Mouse (Mus musculus) forebrain, embryonic 12.5 days (tissue): Measurements from ENCODE around the gene Clcn2. TPM values are rescaled to one million over a fixed set of nuclear protein-coding genes. Genes with fewer than 3 reads are reported as not detected.
"Not testable (repeated sequence)": the region's sequence is repeated elsewhere in the genome, so short reads cannot be mapped to it uniquely, and the experiment has no call there.

Source experiments
- ATAC-seq: fragments of 200-750 bp; cut with Nextera tagmentation; 2 replicates; pipeline ENCODE4 v1.8.0; 2017; ENCODE audit warnings: moderate TSS enrichment; ENCODE audit not compliant: low FRiP score
- H3K27ac ChIP-seq: fragments of 300-500 bp; sonication (generic); 2 replicates; pipeline ENCODE4 v1.5.1; 2016; ENCODE audit warnings: mild to moderate bottlenecking
- H3K27me3 ChIP-seq: fragments of 300-500 bp; sonication (generic); 2 replicates; pipeline ENCODE4 v1.6.1; 2016; ENCODE audit warnings: mild to moderate bottlenecking
- H3K36me3 ChIP-seq: fragments of 300-500 bp; sonication (generic); replicated peaks from 2 replicates; pipeline ENCODE4 v1.6.1; 2016; ENCODE audit warnings: mild to moderate bottlenecking
- H3K4me1 ChIP-seq: fragments of 300-500 bp; sonication (generic); 2 replicates; pipeline ENCODE4 v1.6.1; 2016
- H3K4me2 ChIP-seq: fragments of 300-500 bp; sonication (generic); 2 replicates; pipeline ENCODE4 v1.6.1; 2016; ENCODE audit warnings: mild to moderate bottlenecking, moderate library complexity
- H3K4me3 ChIP-seq: fragments of 300-500 bp; sonication (generic); replicated peaks from 2 replicates; pipeline ENCODE4 v1.5.1; 2016; ENCODE audit warnings: mild to moderate bottlenecking
- H3K9ac ChIP-seq: fragments of 300-500 bp; sonication (generic); 2 replicates; pipeline ENCODE4 v1.6.1; 2016; ENCODE audit warnings: mild to moderate bottlenecking
- H3K9me3 ChIP-seq: fragments of 300-500 bp; sonication (generic); 2 replicates; pipeline ENCODE4 v1.6.1; 2016
- WGBS: fragments of 180-500 bp; shearing (Covaris S2); methylation state at CpG from one replicate; pipeline ENCODE4 v1.1.7; 2016; 5-methylcytosine and 5-hydroxymethylcytosine counted together
- polyA plus RNA-seq: library from polyadenylated mRNA; unstranded; fragments of >200 nt; fragmentation: Nextera tagmentation; extraction: Ambion mirVana; gene quantifications from 2 replicates; pipeline ENCODE4 v1.2.1, GENCODE M21; 2016

The Clcn2 gene
- polyA plus RNA-seq, 1 experiment from 2014 or later, result 23.5 TPM

DNA sequence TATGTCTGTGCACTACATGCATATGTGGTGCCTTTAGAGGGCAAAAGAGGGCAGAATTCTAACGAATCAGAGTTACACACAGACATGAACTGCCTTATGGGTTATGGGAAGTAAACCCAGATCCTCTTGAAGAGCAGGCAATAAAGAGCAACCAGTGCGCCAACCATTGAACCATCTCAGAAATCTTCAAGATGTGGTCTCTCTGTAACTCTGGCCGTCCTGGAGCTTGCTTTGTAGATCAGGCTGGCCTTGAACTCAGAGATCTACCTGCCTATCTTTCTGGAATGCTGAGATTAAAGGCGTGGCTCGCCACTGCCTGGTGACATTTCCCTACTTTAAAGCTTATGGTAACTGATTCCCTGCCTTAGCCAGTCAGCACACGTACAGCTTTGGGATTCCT lies 45.7 kb downstream of the Clcn2 start:
- H3K4me2 ChIP-seq, result peak overlapping the region; percentile 99
- H3K27me3 ChIP-seq, result no peaks in the 10 kb centered on the region
- H3K27ac ChIP-seq, result no peak overlapping the region
- H3K4me3 ChIP-seq, result peak overlapping the region; percentile 88
- WGBS, result 22% methylated on average over 6 of the region's 6 CpGs
- H3K9ac ChIP-seq, result no peak overlapping the region; the same call in 1 of the 2 replicates
- peaks cover 22% of the 10 kb centered on the region for H3K4me1 ChIP-seq
- no peak for ATAC-seq
- H3K9me3 ChIP-seq, result no peaks in the 10 kb centered on the region
- peaks cover 19% of the 10 kb centered on the region for H3K36me3 ChIP-seq

DNA sequence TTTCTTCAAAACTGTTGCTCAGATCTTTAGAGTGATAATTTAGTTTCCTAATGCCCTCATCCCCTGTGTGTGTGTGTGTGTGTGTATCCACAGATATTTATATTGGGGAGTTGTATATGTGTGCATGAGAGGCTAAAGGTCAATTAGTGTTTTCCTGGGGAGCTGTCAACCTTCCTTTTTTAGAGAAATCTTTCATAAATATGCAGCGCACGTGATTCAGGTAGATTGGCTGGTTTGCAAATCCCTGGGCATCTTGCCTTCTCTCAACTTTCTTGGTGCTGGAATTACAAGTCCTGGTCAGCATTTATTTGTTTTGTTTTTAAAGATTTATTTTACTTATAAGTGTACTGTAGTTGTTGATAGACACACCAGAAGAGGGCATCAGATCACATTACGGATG lies 47.3 kb downstream of the Clcn2 start:
- peaks cover 21% of the 10 kb centered on the region for H3K4me1 ChIP-seq
- H3K36me3 ChIP-seq, result peaks cover 8% of the 10 kb centered on the region
- H3K27me3 ChIP-seq, result no peaks in the 10 kb centered on the region
- no peaks in the 10 kb centered on the region for H3K9me3 ChIP-seq
- H3K27ac ChIP-seq, result no peak overlapping the region
- no peak for ATAC-seq
- WGBS, result 88% methylated on average over 3 of the region's 3 CpGs
- H3K9ac ChIP-seq, result no peak overlapping the region
- H3K4me3 ChIP-seq, result no peak overlapping the region
- H3K4me2 ChIP-seq, result no peak overlapping the region

DNA sequence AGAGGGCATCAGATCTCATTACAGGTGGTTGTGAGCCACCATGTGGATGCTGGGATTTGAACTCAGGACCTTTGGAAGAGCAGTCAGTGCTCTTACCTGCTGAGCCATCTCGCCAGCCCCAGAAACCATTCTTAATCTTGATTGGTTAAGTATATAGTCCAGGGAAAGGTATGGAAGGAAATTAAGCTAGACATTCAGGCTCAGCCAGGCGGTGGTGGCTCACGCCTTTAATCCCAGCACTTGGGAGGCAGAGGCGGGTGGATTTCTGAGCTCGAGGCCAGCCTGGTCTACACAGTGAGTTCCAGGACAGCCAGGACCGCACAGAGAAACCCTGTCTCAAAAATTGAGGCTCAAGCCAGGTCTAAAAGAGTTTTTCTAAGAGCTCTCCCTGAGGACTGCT lies 49.5 kb downstream of the Clcn2 start, which contains the start of gene Eif4g1:
Eif4g1 (plus strand) TSS at position 301 of the 400 bp plus-strand sequence.
- H3K27ac ChIP-seq, H3K9me3 ChIP-seq, H3K4me2 ChIP-seq, H3K9ac ChIP-seq, H3K4me3 ChIP-seq, H3K27me3 ChIP-seq, H3K4me1 ChIP-seq, ATAC-seq: not testable (repeated sequence)
- WGBS, result 89% methylated on average over 5 of the region's 6 CpGs
- H3K36me3 ChIP-seq, result peaks cover 10% of the 10 kb centered on the region

DNA sequence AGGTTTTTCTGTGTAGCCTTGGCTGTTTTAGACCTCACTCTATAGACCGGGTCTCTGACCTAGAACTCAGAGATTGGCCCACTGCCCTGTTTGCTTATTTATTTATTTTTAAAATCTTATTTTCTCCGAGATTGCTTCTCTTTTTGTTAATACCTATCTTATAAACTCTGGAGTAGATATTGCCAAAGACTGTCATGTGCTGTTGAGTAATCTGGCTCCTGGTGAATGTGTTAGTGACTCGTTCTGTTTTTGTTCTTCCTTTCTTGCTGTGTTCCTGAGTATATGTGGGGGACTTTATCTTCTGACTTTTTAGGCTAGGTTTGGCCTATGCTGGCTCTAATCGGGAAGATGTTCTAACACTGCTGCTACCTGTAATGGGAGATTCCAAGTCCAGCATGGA lies 59.9 kb downstream of the Clcn2 start:
- 95% methylated on average over 4 of the region's 4 CpGs for WGBS

DNA sequence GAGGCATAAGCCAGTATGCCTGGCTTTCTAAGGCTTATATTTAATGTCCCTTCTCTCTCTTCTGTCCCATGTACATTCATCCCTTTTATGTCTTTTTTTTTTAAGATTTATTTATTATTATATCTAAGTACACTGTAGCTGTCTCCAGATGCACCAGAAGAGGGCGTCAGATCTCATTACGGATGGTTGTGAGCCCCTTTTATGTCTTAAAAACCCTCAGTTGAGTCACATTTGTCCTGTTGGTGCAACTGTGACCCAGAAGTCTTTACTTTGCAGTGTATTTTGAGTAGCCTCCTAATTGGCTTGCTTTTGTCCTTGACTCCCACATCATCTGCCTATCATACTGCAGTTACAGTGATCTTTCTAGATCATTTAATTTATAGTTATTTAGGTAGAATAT lies 64.2 kb downstream of the Clcn2 start:
- WGBS, result 48% methylated on average over 2 of the region's 2 CpGs
- Histone ChIP-seq H3K9ac (no peak overlapping the region), H3K36me3 (peaks cover 40% of the 10 kb centered on the region), H3K27ac (no peak overlapping the region), H3K4me3 (no peak overlapping the region), H3K9me3 (no peaks in the 10 kb centered on the region), H3K4me2 (no peak overlapping the region), H3K27me3 (no peaks in the 10 kb centered on the region), H3K4me1 (peaks cover 16% of the 10 kb centered on the region)
- ATAC-seq, result no peak

More for the DNA sequence above, 59.9 kb downstream of the Clcn2 start:
- Histone ChIP-seq H3K9me3 (no peaks in the 10 kb centered on the region), H3K36me3 (peaks cover 81% of the 10 kb centered on the region), H3K4me1 (peaks cover 6% of the 10 kb centered on the region), H3K27ac (no peak overlapping the region), H3K4me3 (no peak overlapping the region), H3K4me2 (no peak overlapping the region), H3K27me3 (no peaks in the 10 kb centered on the region), H3K9ac (no peak overlapping the region)
- ATAC-seq, result no peak

Other genes starting within 250 kb of the Clcn2 start
- gene Eif2b5, start 218.9 kb downstream of the Clcn2 start, polyA plus RNA-seq, result 120 and 125 TPM in 2 replicates
- gene Dvl3, start 200.8 kb downstream of the Clcn2 start, polyA plus RNA-seq, result 43.9 and 51.2 TPM in 2 replicates
- 834 and 882 TPM in 2 replicates for gene Ap2m1, start 182.3 kb downstream of the Clcn2 start, polyA plus RNA-seq
- gene Abcf3, start 169.2 kb downstream of the Clcn2 start, polyA plus RNA-seq, result 60.9 and 74.3 TPM in 2 replicates
- 2.0 and 2.8 TPM in 2 replicates for gene Vwa5b2, start 128.3 kb downstream of the Clcn2 start, polyA plus RNA-seq
- 18.9 and 22.5 TPM in 2 replicates for gene Eef1akmt4, start 106.2 kb downstream of the Clcn2 start, polyA plus RNA-seq
- gene Gm49333, start 106.1 kb downstream of the Clcn2 start, polyA plus RNA-seq, result not detected in 2 replicates
- gene Alg3, start 106.0 kb downstream of the Clcn2 start, polyA plus RNA-seq, result 40.1 and 41.5 TPM in 2 replicates
- 7.4 and 7.9 TPM in 2 replicates for gene Camk2n2, start 96.5 kb downstream of the Clcn2 start, polyA plus RNA-seq
- gene Ece2, start 87.9 kb downstream of the Clcn2 start, polyA plus RNA-seq, result 7.2 and 8.5 TPM in 2 replicates
- 445 and 466 TPM in 2 replicates for gene Psmd2, start 66.1 kb downstream of the Clcn2 start, polyA plus RNA-seq
- gene Eif4g1, start 49.4 kb downstream of the Clcn2 start, polyA plus RNA-seq, result 190 and 211 TPM in 2 replicates
- 21.9 and 25.6 TPM in 2 replicates for gene Fam131a, start 24.5 kb downstream of the Clcn2 start, polyA plus RNA-seq
- gene Polr2h, start 81 bp downstream of the Clcn2 start, polyA plus RNA-seq, result 85.7 and 94.0 TPM in 2 replicates
- gene Chrd, start 15.4 kb upstream of the Clcn2 start, polyA plus RNA-seq, result 2.1 and 2.9 TPM in 2 replicates
- gene Thpo, start 16.8 kb upstream of the Clcn2 start, polyA plus RNA-seq, result 0.36 and 0.79 TPM in 2 replicates